Mouse (Mus musculus): ENCODE results near the gene Tmem200b. TPM values are rescaled to one million over a fixed set of nuclear protein-coding genes. Genes with fewer than 3 reads are reported as not detected.

The Tmem200b gene
- polyA plus RNA-seq, 1 experiment from 2014 or later, result 0.79 TPM

DNA sequence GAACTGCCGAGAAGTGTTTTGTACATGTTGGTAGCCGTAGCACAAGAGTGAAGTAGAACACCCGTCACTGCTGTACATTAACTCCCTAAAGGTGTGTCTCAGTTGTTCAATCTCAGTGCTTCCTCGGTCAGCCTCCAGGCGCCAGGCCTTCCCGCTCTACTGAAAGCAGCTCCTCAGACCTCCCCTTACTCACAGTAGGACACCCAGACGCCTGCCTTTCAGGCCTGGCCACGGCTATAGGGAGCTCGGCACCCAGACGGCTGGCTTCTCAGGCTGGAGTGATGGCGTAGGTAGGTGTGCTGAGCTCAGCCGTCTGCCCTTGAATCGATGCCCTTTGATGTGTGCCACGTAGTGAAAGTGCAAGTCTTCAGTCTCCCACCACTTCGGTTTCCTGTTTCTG, 20.5 kb upstream of the Tmem200b start:
- H3K4me1 ChIP-seq (ENCODE audit: control insufficient read depth, insufficient read depth, low read length), result no peaks in the 10 kb centered on the region
- H3K27ac ChIP-seq (ENCODE audit: low read depth, low read length), result no peak overlapping the region
- no peak overlapping the region for H3K4me2 ChIP-seq
- H3K4me3 ChIP-seq (ENCODE audit: low read depth, low read length), result no peak overlapping the region
- no peak for ATAC-seq (ENCODE audit: low FRiP score)
- 91% methylated on average over 15 of the region's 15 CpGs for WGBS
- H3K9me3 ChIP-seq (ENCODE audit: control insufficient read depth, low read length), result no peaks in the 10 kb centered on the region
- no peak for DNase-seq (ENCODE audit: low spot score, missing footprints)
- no peak overlapping the region for H3K9ac ChIP-seq (ENCODE audit: low read length)
- peaks cover 37% of the 10 kb centered on the region for H3K36me3 ChIP-seq (ENCODE audit: control insufficient read depth, insufficient read depth, low read length)
- no peaks in the 10 kb centered on the region for H3K27me3 ChIP-seq (ENCODE audit: control insufficient read depth, insufficient read depth, low read length)

DNA sequence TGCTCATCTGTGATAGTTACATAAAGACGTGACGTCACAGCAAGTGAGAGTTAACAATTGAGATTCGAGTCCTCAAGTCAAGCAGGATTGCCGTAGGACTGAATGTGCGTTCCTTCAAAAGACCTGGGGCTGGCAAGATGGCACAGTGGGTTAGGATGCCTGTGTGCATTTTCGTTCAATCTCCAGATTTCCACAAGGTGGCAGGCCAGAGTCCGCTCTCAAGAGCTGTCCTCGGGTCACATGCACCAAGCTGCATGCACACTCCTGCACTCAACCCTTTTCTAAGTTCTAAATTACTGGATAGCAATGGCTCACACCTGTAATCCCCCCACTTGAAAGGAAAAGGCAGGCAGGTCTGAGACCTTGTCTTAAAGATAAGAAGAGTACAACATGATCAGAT, 17.1 kb upstream of the Tmem200b start:
- DNase-seq (ENCODE audit: low spot score, missing footprints) (peak; percentile 87), ATAC-seq (ENCODE audit: low FRiP score) (no peak; the same call in 1 of the 2 replicates)
- no peak overlapping the region for H3K4me3 ChIP-seq (ENCODE audit: low read depth, low read length)
- H3K27me3 ChIP-seq (ENCODE audit: control insufficient read depth, insufficient read depth, low read length), result no peaks in the 10 kb centered on the region
- no peak overlapping the region for H3K9ac ChIP-seq (ENCODE audit: low read length)
- peaks cover 23% of the 10 kb centered on the region for H3K36me3 ChIP-seq (ENCODE audit: control insufficient read depth, insufficient read depth, low read length)
- 58% methylated on average over 8 of the region's 8 CpGs for WGBS
- no peaks in the 10 kb centered on the region; the same call in 1 of the 2 replicates for H3K4me1 ChIP-seq (ENCODE audit: control insufficient read depth, insufficient read depth, low read length)
- H3K9me3 ChIP-seq (ENCODE audit: control insufficient read depth, low read length), result no peaks in the 10 kb centered on the region
- no peak overlapping the region for H3K27ac ChIP-seq (ENCODE audit: low read depth, low read length)
- H3K4me2 ChIP-seq, result no peak overlapping the region

DNA sequence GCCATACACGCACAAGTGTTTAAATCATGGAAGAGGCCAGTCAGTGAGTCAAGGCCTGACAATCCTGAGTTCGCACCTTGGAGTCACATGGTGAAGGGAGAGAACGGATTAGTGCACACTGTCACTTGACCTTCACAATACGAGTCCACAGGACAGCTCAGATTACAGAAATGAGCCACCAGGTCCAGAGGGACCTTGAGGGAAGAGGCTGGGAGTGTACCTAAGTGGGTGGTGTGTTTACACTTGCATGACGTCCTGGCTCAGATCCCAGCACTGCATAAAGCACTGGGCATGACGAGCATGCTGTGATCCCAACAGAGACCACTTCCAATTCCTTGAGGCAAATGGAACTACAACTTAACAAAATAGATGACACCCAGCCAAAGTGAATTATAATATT, 15.1 kb upstream of the Tmem200b start:
- H3K27ac ChIP-seq (ENCODE audit: low read depth, low read length), result no peak overlapping the region
- no peak overlapping the region for H3K4me2 ChIP-seq
- H3K4me3 ChIP-seq (ENCODE audit: low read depth, low read length), result no peak overlapping the region
- no peak for ATAC-seq (ENCODE audit: low FRiP score)
- H3K4me1 ChIP-seq (ENCODE audit: control insufficient read depth, insufficient read depth, low read length), result peaks cover 12% of the 10 kb centered on the region
- WGBS, result 87% methylated on average over 6 of the region's 6 CpGs
- no peak for DNase-seq (ENCODE audit: low spot score, missing footprints)
- H3K36me3 ChIP-seq (ENCODE audit: control insufficient read depth, insufficient read depth, low read length), result peaks cover 9% of the 10 kb centered on the region
- H3K9me3 ChIP-seq (ENCODE audit: control insufficient read depth, low read length), result no peaks in the 10 kb centered on the region
- H3K9ac ChIP-seq (ENCODE audit: low read length), result no peak overlapping the region
- H3K27me3 ChIP-seq (ENCODE audit: control insufficient read depth, insufficient read depth, low read length), result no peaks in the 10 kb centered on the region

DNA sequence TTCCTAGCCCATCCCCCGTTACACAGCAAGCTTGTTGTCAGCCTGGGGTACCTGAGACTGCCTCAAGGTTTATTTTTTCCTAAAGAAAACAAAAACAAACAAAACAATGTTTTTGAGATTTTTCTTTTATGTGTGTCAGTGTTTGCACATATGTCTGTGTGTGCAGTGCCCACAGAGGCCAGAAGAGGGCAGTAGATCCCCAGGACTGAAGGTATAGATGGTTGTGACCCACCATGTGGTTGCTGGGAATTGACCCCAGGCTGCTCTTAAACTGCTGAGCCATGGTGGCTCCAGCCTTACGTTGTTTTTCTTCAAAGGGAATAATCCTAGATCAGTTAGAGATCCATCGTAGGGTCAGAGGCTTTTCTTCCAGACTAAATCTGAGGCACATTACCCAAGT, 13.7 kb upstream of the Tmem200b start:
- H3K27me3 ChIP-seq (ENCODE audit: control insufficient read depth, insufficient read depth, low read length), result peaks cover 5% of the 10 kb centered on the region
- H3K4me2 ChIP-seq, result no peak overlapping the region
- WGBS, result 93% methylated on average over 3 of the region's 3 CpGs
- peaks cover 4% of the 10 kb centered on the region; the same call in 1 of the 2 replicates for H3K36me3 ChIP-seq (ENCODE audit: control insufficient read depth, insufficient read depth, low read length)
- no peak overlapping the region for H3K27ac ChIP-seq (ENCODE audit: low read depth, low read length)
- no peak overlapping the region for H3K4me3 ChIP-seq (ENCODE audit: low read depth, low read length)
- DNase-seq (ENCODE audit: low spot score, missing footprints), result peak; percentile 89
- peaks cover 12% of the 10 kb centered on the region for H3K4me1 ChIP-seq (ENCODE audit: control insufficient read depth, insufficient read depth, low read length)
- no peak for ATAC-seq (ENCODE audit: low FRiP score)
- no peak overlapping the region for H3K9ac ChIP-seq (ENCODE audit: low read length)
- H3K9me3 ChIP-seq (ENCODE audit: control insufficient read depth, low read length), result no peaks in the 10 kb centered on the region

DNA sequence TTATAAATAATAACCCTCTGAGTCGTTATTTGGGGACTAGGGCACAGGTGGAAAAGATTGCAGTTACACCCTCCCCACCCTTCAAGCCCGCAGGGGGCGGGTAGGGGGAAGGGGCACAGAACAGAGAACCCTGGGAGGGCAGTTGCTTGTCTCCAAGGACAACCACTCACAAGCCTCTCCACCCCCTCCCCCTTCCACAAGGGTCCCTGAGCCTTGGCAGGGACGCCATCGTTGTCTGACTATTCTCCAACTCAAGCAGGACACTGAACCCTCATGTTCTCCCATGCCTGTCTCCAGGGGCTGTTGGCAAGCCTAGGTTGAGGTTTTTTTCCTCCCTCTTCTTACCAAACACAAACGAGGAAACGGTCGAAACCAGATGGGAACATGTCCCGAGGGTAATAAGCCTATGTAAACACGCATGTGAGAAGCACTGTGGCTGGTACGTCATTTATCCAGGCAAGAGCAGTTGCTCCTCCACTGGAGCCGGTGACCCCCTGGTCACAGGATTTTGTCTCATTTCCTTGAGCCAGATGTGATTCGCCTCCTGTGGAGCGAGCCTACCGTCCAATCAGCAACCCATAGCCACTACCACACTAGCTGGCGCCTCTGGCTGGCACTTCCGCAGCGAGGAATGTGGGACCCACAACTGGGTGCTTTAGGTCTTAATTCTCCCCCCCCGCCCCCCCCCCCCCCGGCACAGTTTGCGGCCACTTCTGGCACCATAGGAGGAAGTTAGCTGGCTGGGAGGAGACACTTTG, 11.2 kb upstream of the Tmem200b start:
- H3K4me3 ChIP-seq (ENCODE audit: low read depth, low read length), result no peak overlapping the region
- ATAC-seq (ENCODE audit: low FRiP score) (peak; percentile 67), DNase-seq (ENCODE audit: low spot score, missing footprints) (peak; percentile 92)
- peak overlapping the region; percentile 6; the same call in 1 of the 2 replicates for H3K4me2 ChIP-seq
- peaks cover 18% of the 10 kb centered on the region for H3K4me1 ChIP-seq (ENCODE audit: control insufficient read depth, insufficient read depth, low read length)
- 23% methylated on average over 18 of the region's 21 CpGs for WGBS
- H3K36me3 ChIP-seq (ENCODE audit: control insufficient read depth, insufficient read depth, low read length), result peaks cover 4% of the 10 kb centered on the region; the same call in 1 of the 2 replicates
- no peak overlapping the region for H3K27ac ChIP-seq (ENCODE audit: low read depth, low read length)
- H3K9me3 ChIP-seq (ENCODE audit: control insufficient read depth, low read length), result no peaks in the 10 kb centered on the region
- H3K27me3 ChIP-seq (ENCODE audit: control insufficient read depth, insufficient read depth, low read length), result peaks cover 21% of the 10 kb centered on the region
- no peak overlapping the region for H3K9ac ChIP-seq (ENCODE audit: low read length)

DNA sequence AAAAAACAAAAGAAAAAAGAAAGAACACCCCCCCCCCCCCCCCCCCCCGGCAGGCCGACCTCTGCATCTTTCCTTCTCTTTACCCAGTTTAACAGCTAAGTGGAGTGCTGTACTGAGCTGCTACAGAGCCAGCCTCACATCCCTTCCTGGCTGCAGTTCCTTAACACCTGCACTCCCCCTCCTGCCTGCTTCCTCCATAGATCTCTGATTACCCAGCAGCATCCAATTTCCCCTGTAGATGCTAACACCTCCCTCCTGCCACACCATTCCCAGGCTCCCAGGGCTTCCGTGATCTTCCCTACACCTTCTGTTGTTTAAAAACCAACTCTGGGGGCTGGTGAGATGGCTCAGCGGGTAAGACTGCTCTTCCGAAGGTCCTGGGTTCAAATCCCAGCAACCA, 10.1 kb upstream of the Tmem200b start:
- H3K4me1 ChIP-seq (ENCODE audit: control insufficient read depth, insufficient read depth, low read length), result peaks cover 28% of the 10 kb centered on the region

DNA sequence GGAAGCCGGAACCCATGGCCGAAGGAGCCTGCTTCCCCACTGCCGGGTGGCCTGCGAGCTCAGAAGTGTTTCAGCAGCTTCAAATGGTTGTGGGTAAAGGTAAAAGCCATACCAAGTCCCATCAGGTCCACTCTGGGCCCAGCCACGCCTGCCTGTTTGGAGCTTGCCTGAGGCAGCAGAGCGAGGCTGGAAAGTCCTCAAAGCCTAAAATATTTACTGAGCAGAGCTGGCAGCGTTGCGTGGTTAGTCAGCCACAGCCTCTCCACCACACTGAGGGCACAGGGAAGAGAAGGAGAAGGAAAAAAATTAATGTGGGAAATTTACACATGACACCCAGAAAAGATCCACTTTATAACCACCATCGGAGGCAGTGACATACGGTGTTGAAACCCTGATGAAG, 8.0 kb upstream of the Tmem200b start:
- Histone ChIP-seq H3K9ac (ENCODE audit: low read length) (no peak overlapping the region), H3K4me2 (no peak overlapping the region), H3K27me3 (ENCODE audit: control insufficient read depth, insufficient read depth, low read length) (peaks cover 47% of the 10 kb centered on the region), H3K27ac (ENCODE audit: low read depth, low read length) (no peak overlapping the region), H3K4me3 (ENCODE audit: low read depth, low read length) (no peak overlapping the region), H3K4me1 (ENCODE audit: control insufficient read depth, insufficient read depth, low read length) (peaks cover 28% of the 10 kb centered on the region), H3K9me3 (ENCODE audit: control insufficient read depth, low read length) (no peaks in the 10 kb centered on the region), H3K36me3 (ENCODE audit: control insufficient read depth, insufficient read depth, low read length) (no peaks in the 10 kb centered on the region)
- WGBS, result 53% methylated on average over 10 of the region's 10 CpGs
- DNase-seq (ENCODE audit: low spot score, missing footprints), result no peak
- no peak for ATAC-seq (ENCODE audit: low FRiP score)

More for the DNA sequence above, 10.1 kb upstream of the Tmem200b start:
- Histone ChIP-seq H3K4me2 (no peak overlapping the region), H3K9me3 (ENCODE audit: control insufficient read depth, low read length) (no peaks in the 10 kb centered on the region), H3K27me3 (ENCODE audit: control insufficient read depth, insufficient read depth, low read length) (peaks cover 32% of the 10 kb centered on the region), H3K36me3 (ENCODE audit: control insufficient read depth, insufficient read depth, low read length) (no peaks in the 10 kb centered on the region), H3K27ac (ENCODE audit: low read depth, low read length) (no peak overlapping the region), H3K4me3 (ENCODE audit: low read depth, low read length) (no peak overlapping the region), H3K9ac (ENCODE audit: low read length) (no peak overlapping the region)
- ATAC-seq (ENCODE audit: low FRiP score) (no peak), DNase-seq (ENCODE audit: low spot score, missing footprints) (no peak)
- whole genome bisulfite sequencing, result 59% methylated on average over 3 of the region's 5 CpGs

DNA sequence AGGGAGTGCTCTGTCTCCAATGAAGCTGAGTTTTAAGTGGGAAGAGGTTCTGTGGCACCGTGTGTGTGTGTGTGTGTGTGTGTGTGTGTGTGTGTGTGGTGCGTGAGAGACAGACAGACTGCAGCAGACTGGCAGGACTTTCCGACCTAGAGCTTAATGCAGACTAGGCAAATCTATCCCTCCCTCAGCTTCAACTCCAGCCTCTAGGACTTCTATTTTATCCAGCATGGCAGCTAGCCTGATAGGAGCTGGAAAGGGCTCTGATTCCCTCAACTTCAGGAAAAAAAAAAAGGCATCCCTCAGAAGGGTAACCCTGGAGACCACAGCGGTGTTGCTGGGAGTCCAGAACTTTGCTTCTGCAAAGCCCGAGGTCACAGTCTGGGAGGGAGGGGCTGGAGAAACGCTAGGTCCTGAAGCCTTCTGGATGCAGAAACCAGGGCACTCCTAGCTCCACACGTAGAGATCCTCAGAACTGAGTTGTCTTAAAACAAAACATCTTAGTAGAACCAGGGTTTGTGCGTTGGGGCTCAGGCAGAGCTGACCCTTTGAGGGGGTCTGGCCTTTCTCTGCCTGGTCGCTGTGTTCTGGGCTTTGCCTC, 7.4 kb upstream of the Tmem200b start:
- WGBS, result 10% methylated on average over 9 of the region's 9 CpGs
- peaks cover 29% of the 10 kb centered on the region for H3K4me1 ChIP-seq (ENCODE audit: control insufficient read depth, insufficient read depth, low read length)
- H3K27ac ChIP-seq (ENCODE audit: low read depth, low read length), result no peak overlapping the region
- H3K27me3 ChIP-seq (ENCODE audit: control insufficient read depth, insufficient read depth, low read length), result peaks cover 52% of the 10 kb centered on the region
- H3K9ac ChIP-seq (ENCODE audit: low read length), result no peak overlapping the region
- ATAC-seq (ENCODE audit: low FRiP score) (no peak), DNase-seq (ENCODE audit: low spot score, missing footprints) (peak; percentile 93)
- H3K36me3 ChIP-seq (ENCODE audit: control insufficient read depth, insufficient read depth, low read length), result no peaks in the 10 kb centered on the region
- H3K9me3 ChIP-seq (ENCODE audit: control insufficient read depth, low read length), result no peaks in the 10 kb centered on the region
- H3K4me3 ChIP-seq (ENCODE audit: low read depth, low read length), result no peak overlapping the region
- no peak overlapping the region for H3K4me2 ChIP-seq

DNA sequence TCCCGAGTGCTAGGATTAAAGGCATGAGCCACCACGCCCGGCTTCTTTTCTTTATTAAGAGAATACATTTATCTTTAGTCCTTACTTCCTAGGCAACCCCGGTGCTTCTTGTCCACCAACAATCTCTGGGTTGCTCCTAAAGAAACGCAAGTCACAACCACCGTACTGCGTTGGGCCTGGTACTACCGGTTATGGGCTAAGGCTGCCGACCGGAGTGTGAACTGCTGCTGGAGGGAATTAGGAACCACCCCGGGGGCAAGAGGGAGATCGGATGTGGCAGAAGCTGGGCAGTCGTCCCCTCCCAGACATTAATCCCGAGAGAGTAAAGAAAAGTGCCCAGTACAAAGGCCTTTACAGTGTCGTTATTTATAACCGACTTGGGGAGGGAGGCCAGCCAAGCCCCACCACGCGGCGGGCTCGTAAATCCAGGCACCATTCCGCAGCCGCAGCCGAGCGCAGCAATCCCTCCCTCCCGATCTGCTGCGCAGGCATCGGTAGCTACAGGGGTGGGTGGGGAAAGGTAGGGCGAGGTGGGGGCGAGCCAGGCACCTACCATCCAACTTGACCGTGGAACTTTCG, 6.6 kb upstream of the Tmem200b start:
- Histone ChIP-seq H3K9ac (ENCODE audit: low read length) (peak overlapping the region; percentile 3; the same call in 1 of the 2 replicates), H3K9me3 (ENCODE audit: control insufficient read depth, low read length) (no peaks in the 10 kb centered on the region), H3K4me3 (ENCODE audit: low read depth, low read length) (peak overlapping the region; percentile 12), H3K27ac (ENCODE audit: low read depth, low read length) (no peak overlapping the region), H3K27me3 (ENCODE audit: control insufficient read depth, insufficient read depth, low read length) (peaks cover 60% of the 10 kb centered on the region), H3K36me3 (ENCODE audit: control insufficient read depth, insufficient read depth, low read length) (no peaks in the 10 kb centered on the region), H3K4me2 (peak overlapping the region; percentile 34), H3K4me1 (ENCODE audit: control insufficient read depth, insufficient read depth, low read length) (peaks cover 29% of the 10 kb centered on the region)
- WGBS, result under 1% methylated on average over 31 of the region's 31 CpGs
- peak; percentile 93 for DNase-seq (ENCODE audit: low spot score, missing footprints)
- no peak for ATAC-seq (ENCODE audit: low FRiP score)

Measured in midbrain, embryonic 11.5 days (tissue).